Comparison of ENCODE assay signal across 19 mouse cellular contexts in genomic region chr2:38623821-38624590, GRCm38 (mm10). TPM values are rescaled to one million over a fixed set of nuclear protein-coding genes. Genes with fewer than 3 reads are reported as not detected.
A peak's percentile ranks its signal among the peaks of the same experiment; 100 is the strongest.
DNase-seq lines count a peak whose midpoint lies in the region; ATAC-seq and TF ChIP-seq lines count a peak whose summit lies in the region.
"Had no signal": no experiment of that assay in that cellular context is flagged by ENCODE, and none has a peak within 500 bp of the region (broad histone marks: within the 10 kb centered on the region; RNA-seq: fewer than 3 reads in every experiment).

No protein-coding gene starts in this region.

- H3K9me3 ChIP-seq in heart, embryonic 10.5 days: no peaks in the 10 kb centered on the region
- H3K9me3 ChIP-seq in CH12.LX (replicated peaks; ENCODE audit: low read length): no peaks in the 10 kb centered on the region
- H3K9me3 ChIP-seq in stomach, postnatal 0 days (ENCODE audit: control insufficient read depth, low read length): no peaks in the 10 kb centered on the region
- H3K9me3 ChIP-seq: embryonic facial prominence, embryonic 12.5 days; forebrain, embryonic 12.5 days; G1E; hindbrain, embryonic 10.5 days; hindbrain, embryonic 15.5 days had no signal

- ATAC-seq in stomach, postnatal 0 days (ENCODE audit: low FRiP score, low TSS enrichment): peak; percentile 61; the same call in 1 of the 2 replicates
- ATAC-seq: forebrain, postnatal 0 days had no signal

- H3K27ac ChIP-seq in heart, embryonic 10.5 days: no peak overlapping the region
- no peak overlapping the region for H3K27ac ChIP-seq in CH12.LX (ENCODE audit: insufficient read depth, low read depth)
- 0 out of 2 replicates have a peak overlapping the region, but pooled peaks have one; percentile 0 for H3K27ac ChIP-seq in stomach, postnatal 0 days (replicated peaks)
- H3K27ac ChIP-seq: embryonic facial prominence, embryonic 12.5 days; forebrain, embryonic 12.5 days; hindbrain, embryonic 10.5 days; hindbrain, embryonic 15.5 days had no signal

- WGBS in heart, embryonic 10.5 days: 90% methylated on average over 8 of the region's 8 CpGs
- 67% methylated on average over 8 of the region's 8 CpGs for WGBS in stomach, postnatal 0 days

- H3K4me3 ChIP-seq in heart, embryonic 10.5 days: no peak overlapping the region
- H3K4me3 ChIP-seq in CH12.LX (replicated peaks in 1 of 3; ENCODE audit: low read depth in 2 of 3, low read length in 2 of 3, poor library complexity in 1 of 3): no peak overlapping the region
- no peak overlapping the region for H3K4me3 ChIP-seq in stomach, postnatal 0 days (ENCODE audit: low read depth, low read length)
- H3K4me3 ChIP-seq: embryonic facial prominence, embryonic 12.5 days; forebrain, embryonic 12.5 days; hindbrain, embryonic 10.5 days; hindbrain, embryonic 15.5 days had no signal

- no peak for TF ChIP-seq EP300 in CH12.LX (IDR thresholded peaks at IDR 0.05; ENCODE audit: low read length)
- no peak for TF ChIP-seq EP300 in stomach, postnatal 0 days (optimal IDR thresholded peaks at IDR 0.05)

- in situ Hi-C loops in CH12.LX (cut with MboI; ENCODE audit: low pct_ligation_motif_present, low pct_unique_long_range_greater_than_20kb, low sequenced_read_pairs): no loop called here

- peaks cover 62% of the 10 kb centered on the region for H3K36me3 ChIP-seq in heart, embryonic 10.5 days
- peaks cover 46 to 86% of the 10 kb centered on the region in 2 experiments for H3K36me3 ChIP-seq in CH12.LX (replicated peaks in 1 of 2; ENCODE audit: control insufficient read depth in 1 of 2, insufficient read depth in 1 of 2, low read length in 1 of 2)
- peaks cover 6% of the 10 kb centered on the region; the same call in 1 of the 2 replicates for H3K36me3 ChIP-seq in stomach, postnatal 0 days (ENCODE audit: control insufficient read depth, insufficient read depth, low read length)

- intact Hi-C loops in heart, postnatal 25 days (cut with DNase I): no loop called here

- no peak for TF ChIP-seq POLR2A in CH12.LX (IDR thresholded peaks at IDR 0.05; ENCODE audit: low read depth, low read length)

- H3K27me3 ChIP-seq in heart, embryonic 10.5 days (ENCODE audit: insufficient read depth, poor library complexity, severe bottlenecking): no peaks in the 10 kb centered on the region
- H3K27me3 ChIP-seq in CH12.LX (replicated peaks): no peaks in the 10 kb centered on the region
- no peaks in the 10 kb centered on the region for H3K27me3 ChIP-seq in stomach, postnatal 0 days (ENCODE audit: control insufficient read depth, insufficient read depth, low read length)
- H3K27me3 ChIP-seq: embryonic facial prominence, embryonic 12.5 days; forebrain, embryonic 12.5 days; hindbrain, embryonic 15.5 days had no signal

- H3K79me2 ChIP-seq in CH12.LX (replicated peaks; ENCODE audit: control insufficient read depth, extremely low read depth, insufficient read depth, poor library complexity, severe bottlenecking): peaks cover 10% of the 10 kb centered on the region

- TF ChIP-seq RAD21 in CH12.LX (IDR thresholded peaks at IDR 0.05; ENCODE audit: low read depth, low read length): no peak

- H3K9ac ChIP-seq in CH12.LX (ENCODE audit: insufficient read depth, low read depth): no peak overlapping the region
- no peak overlapping the region for H3K9ac ChIP-seq in stomach, postnatal 0 days (ENCODE audit: low read length)
- H3K9ac ChIP-seq: embryonic facial prominence, embryonic 12.5 days; forebrain, embryonic 12.5 days; forebrain, postnatal 0 days; hindbrain, embryonic 15.5 days had no signal

- dilution Hi-C loops in CH12.LX (cut with MboI; ENCODE audit: extremely low pct_ligation_motif_present, extremely low pct_unique_long_range_greater_than_20kb, low sequenced_read_pairs): no loop called here

- no peaks in the 10 kb centered on the region for H3K4me1 ChIP-seq in heart, embryonic 10.5 days
- peaks cover 2 to 21% of the 10 kb centered on the region in 2 experiments; a peak in 2 of 4 replicates for H3K4me1 ChIP-seq in CH12.LX (ENCODE audit: control insufficient read depth in 1 of 2, insufficient read depth in 2 of 2)
- H3K4me1 ChIP-seq in stomach, postnatal 0 days (replicated peaks; ENCODE audit: control insufficient read depth, insufficient read depth): no peaks in the 10 kb centered on the region
- H3K4me1 ChIP-seq: embryonic facial prominence, embryonic 12.5 days had no signal

- DNase-seq in heart, embryonic 10.5 days (ENCODE audit: low spot score): peak; percentile 66
- DNase-seq in heart, postnatal 25 days (ENCODE audit: low spot score): no peak
- DNase-seq in CH12.LX (ENCODE audit: extremely low read depth) (no peak), adipocyte (ENCODE audit: low spot score) (peak; percentile 22)
- no peak for DNase-seq in stomach, postnatal 0 days (ENCODE audit: low spot score)
- no peak for DNase-seq in cerebellum, adult 8-10 months
- DNase-seq: adrenal gland, postnatal 14 days; cerebellum, adult 18-20 months; cerebellum, postnatal 10 days; embryo, embryonic 11 days; forebrain, postnatal 0 days; gastrocnemius, postnatal 25 days; heart, postnatal 14 days; kidney, adult 11 months had no signal

- TF ChIP-seq CTCF in CH12.LX (conservative IDR thresholded peaks at IDR 0.05 in 1 of 2, IDR thresholded peaks at IDR 0.05 in 1 of 2; ENCODE audit: low read depth in 2 of 2, low read length in 2 of 2): no peak
- TF ChIP-seq CTCF in stomach, postnatal 0 days (IDR thresholded peaks at IDR 0.05; ENCODE audit: low read depth): no peak

- H3K4me2 ChIP-seq in CH12.LX (ENCODE audit: insufficient read depth, low read depth, poor library complexity, severe bottlenecking): no peak overlapping the region
- no peak overlapping the region for H3K4me2 ChIP-seq in stomach, postnatal 0 days (replicated peaks; ENCODE audit: low read depth)
- H3K4me2 ChIP-seq: embryonic facial prominence, embryonic 12.5 days; forebrain, embryonic 12.5 days; hindbrain, embryonic 15.5 days had no signal

TF ChIP-seq in CH12.LX, 34 proteins besides CTCF, POLR2A, EP300 and RAD21:
- TF ChIP-seq NRF1 (IDR thresholded peaks at IDR 0.05; ENCODE audit: low read depth, low read length) (no peak), UBTF (IDR thresholded peaks at IDR 0.05; ENCODE audit: low read depth, low read length) (no peak), ZNF384 (IDR thresholded peaks at IDR 0.05; ENCODE audit: low read depth, low read length) (peak; percentile 21; the same call in 1 of the 2 replicates)

RNA-seq across cellular contexts. Expression of gene Psmb7, which starts 19.9 kb away (rescaled TPM):
- polyA plus RNA-seq in heart, embryonic 10.5 days (2016; fragmentation: Nextera tagmentation; extraction: Ambion mirVana): 262 and 309 TPM in 2 replicates
- total RNA-seq in heart, postnatal 25 days (2021): 100 to 1,000 TPM; 250 to 253 TPM
- total RNA-seq in CH12.LX (2012; rRNA removed): 334 and 386 TPM in 2 replicates
- 415 and 457 TPM in 2 replicates for total RNA-seq in CH12.LX (2014; rRNA removed)
- 375 and 389 TPM in 2 replicates for polyA plus RNA-seq in CH12.LX (2012; ENCODE audit: insufficient read length, low read depth)
- 162 and 166 TPM in 2 replicates for polyA plus RNA-seq in stomach, postnatal 0 days (2015; fragmentation: Nextera tagmentation; extraction: Ambion mirVana)

Comparison
In these comparisons a context has a peak if more than half of its experiments do, and no peak if none do; other contexts are left out.
1. DNase-seq: peak in heart, embryonic 10.5 days (single experiment) and adipocyte (single experiment); none in heart, postnatal 25 days (single experiment), CH12.LX (single experiment), stomach, postnatal 0 days (single experiment) and cerebellum, adult 8-10 months (single experiment).